Mouse (Mus musculus) Patski (cell line): ENCODE measurements at regions not wholly inside any gene's neighbourhood (a gene's known extent, or its start where the extent isn't known, plus 50 kb on each side); places are given as distances from the start of the nearest gene placed in this dataset.

Source experiments
- ATAC-seq: fragments of 100-300 bp; one replicate; pipeline ENCODE4 v1.8.0; 2021
- CTCF ChIA-PET: fragments of 350-600 bp; sonication (Branson Sonifier 250); formaldehyde crosslinking; loops from one replicate; lab custom pipeline; 2022; ENCODE audit warnings: inconsistent platforms; lab: Charles Lee
- POLR2A ChIA-PET: fragments of 350-600 bp; sonication (Branson Sonifier 250); formaldehyde crosslinking; loops from one replicate; lab custom pipeline; 2022; ENCODE audit warnings: antibody characterized with exemption, inconsistent platforms; lab: Charles Lee
- DNase-seq: peaks from one replicate; pipeline ENCODE4 v3.0.0-alpha.2; 2011; ENCODE audit warnings: low read depth, low spot score
- H3K27me3 ChIP-seq: fragments of 371-371 bp; one replicate; pipeline ENCODE4 v1.5.1; 2021
- CTCF ChIP-seq: fragments of 100-300 bp; IDR thresholded peaks from one replicate; pipeline ENCODE4 v1.5.1; 2021
- in situ Hi-C: fragments of 300-500 bp; cut with MboI; formaldehyde crosslinking; loops from 3 replicates; pipeline ENCODE4 v1.11.1; 2018; ENCODE audit warnings: low pct_unique_long_range_greater_than_20kb, mixed read lengths

DNA sequence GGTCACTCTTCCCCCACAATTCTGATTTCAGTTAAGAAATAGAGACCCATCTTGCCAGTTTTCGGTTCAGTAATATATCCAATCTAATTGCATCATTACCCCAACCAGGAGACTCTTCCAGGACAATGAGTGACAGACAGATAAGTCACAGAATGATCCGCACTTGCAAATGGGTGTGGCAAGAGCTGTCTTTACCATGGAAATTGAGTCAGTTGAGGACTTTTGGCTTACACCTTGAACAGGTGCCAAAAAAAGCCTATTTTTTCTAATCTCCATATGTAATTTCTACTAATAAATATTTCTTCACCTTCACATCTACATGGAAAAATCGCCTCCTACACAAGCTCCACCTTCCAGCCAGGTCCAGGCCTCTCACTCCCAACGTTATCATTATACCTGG lies 98.2 kb upstream of the Nrbf2 start:
- H3K27me3 ChIP-seq: no peaks in the 10 kb centered on the region
- CTCF ChIA-PET: interaction anchor here (2.1 kb wide), 1 partner anchor 8 kb away, joined by 6 read pairs; no protein-coding TSS in a partner anchor
- no peak for TF ChIP-seq CTCF
- ATAC-seq: no peak
- in situ Hi-C loops: no loop called here
- POLR2A ChIA-PET: no interaction called here
- no peak for DNase-seq

DNA sequence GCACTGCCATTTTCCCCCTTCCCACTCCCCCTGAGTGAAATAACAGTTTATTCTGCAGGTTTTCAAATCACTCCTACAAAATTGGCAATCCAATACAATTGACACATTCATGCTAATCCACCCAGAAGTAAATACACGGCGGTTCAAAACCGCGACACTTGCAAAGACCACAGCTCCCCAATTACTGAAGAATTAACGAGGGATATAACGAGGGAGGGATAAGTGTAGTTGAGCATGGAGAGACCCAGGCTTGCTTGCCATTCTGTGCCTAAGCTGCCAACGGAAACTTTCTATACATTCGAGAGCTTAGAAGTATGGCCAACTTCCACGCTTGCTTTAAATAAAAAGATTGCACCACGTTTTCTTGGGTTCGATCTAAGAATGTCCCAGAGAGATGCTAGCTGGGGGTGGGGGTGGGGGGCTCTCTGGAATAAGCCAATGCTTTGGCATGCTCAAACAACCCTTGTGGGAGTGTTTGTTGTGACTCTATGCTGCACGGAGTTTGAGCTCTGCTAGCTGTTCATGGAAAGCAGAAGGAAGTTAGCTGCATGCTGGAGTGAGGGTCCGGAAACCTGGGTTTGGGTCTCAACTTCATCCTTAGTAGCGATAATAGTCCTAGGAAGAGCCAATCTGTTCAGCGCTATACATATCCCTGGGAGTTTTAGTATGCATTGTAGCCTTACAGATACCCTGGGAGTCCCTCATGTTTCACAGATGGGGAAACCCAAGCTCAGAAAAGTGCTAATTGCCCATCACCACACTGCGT lies 98.9 kb upstream of the Nrbf2 start:
- TF ChIP-seq CTCF: no peak
- DNase-seq (no peak), ATAC-seq (no peak)
- CTCF ChIA-PET: interaction anchor here (2.1 kb wide), 1 partner anchor 9 kb away, joined by 6 read pairs; no protein-coding TSS in a partner anchor
- no peaks in the 10 kb centered on the region for H3K27me3 ChIP-seq
- in situ Hi-C loops: no loop called here
- POLR2A ChIA-PET: interaction anchor here (0.6 kb wide), 1 partner anchor 342 kb away, joined by 4 read pairs; no protein-coding TSS in a partner anchor

- POLR2A ChIA-PET: interaction anchor here (0.5 to 0.6 kb wide), 2 partner anchors 40 to 343 kb away, joined by 3 to 4 read pairs; no protein-coding TSS in a partner anchor
Observed at GRCm38 (mm10) chr10:67384568-67384958, 99.5 kb upstream of the Nrbf2 start.

DNA sequence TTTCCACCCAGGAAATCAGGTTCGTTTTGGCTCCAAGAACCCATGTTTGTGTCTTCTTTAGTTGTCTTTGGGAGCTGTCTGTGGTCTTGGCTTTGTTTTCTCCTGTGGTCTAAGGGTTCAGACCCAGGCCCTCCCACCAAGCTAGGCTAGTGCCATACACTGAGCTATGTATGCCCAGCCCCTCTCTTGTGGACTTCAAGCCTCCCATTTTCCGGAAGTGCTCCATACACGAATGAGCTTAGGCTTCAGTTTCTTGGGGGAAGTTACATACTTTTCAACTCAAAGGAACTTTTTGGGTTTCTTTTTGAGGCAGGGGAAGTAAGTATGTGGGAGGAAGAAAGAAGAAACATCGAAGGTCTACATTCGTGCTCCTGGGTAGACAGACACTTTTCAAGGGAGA lies 100.9 kb upstream of the Nrbf2 start:
- DNase-seq: no peak
- CTCF ChIA-PET: no interaction called here
- H3K27me3 ChIP-seq: no peaks in the 10 kb centered on the region
- POLR2A ChIA-PET: no interaction called here
- no peak for ATAC-seq
- no peak for TF ChIP-seq CTCF
- in situ Hi-C loops: no loop called here

More at GRCm38 (mm10) chr10:67384568-67384958, 99.5 kb upstream of the Nrbf2 start:
- no peak for TF ChIP-seq CTCF
- no peak for ATAC-seq
- in situ Hi-C loops: no loop called here
- peak; percentile 34 for DNase-seq
- CTCF ChIA-PET: interaction anchor here (2.1 kb wide), 1 partner anchor 9 kb away, joined by 6 read pairs; no protein-coding TSS in a partner anchor
- no peaks in the 10 kb centered on the region for H3K27me3 ChIP-seq

DNA sequence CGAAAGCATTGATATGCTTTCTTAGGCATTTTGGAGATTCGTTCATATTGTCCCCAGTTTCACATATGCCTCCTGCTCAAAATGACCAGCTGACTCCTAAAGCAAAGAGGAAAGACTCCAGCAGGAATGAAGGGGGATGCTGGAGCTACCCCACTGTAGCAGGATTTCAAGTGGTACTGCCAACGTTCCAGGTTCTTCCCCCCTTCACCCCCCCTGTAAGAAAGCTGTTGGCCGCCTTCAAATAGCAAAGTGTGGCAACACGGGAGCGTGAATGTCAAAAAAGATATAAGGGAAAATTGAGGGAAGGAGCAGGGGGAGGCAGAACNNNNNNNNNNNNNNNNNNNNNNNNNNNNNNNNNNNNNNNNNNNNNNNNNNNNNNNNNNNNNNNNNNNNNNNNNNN lies 103.7 kb upstream of the Nrbf2 start:
- POLR2A ChIA-PET: interaction anchor here (0.6 kb wide), 1 partner anchor 9 kb away, joined by 3 read pairs; no protein-coding TSS in a partner anchor
- no peak for TF ChIP-seq CTCF
- CTCF ChIA-PET: no interaction called here

GRCm38 (mm10) chr10:67400434-67400833 lies 115.3 kb upstream of the Nrbf2 start:
- in situ Hi-C loops: no loop called here
- DNase-seq: no peak
- ATAC-seq: no peak
- ChIA-PET CTCF (no interaction called here), POLR2A (no interaction called here)
- peaks cover 26% of the 10 kb centered on the region for H3K27me3 ChIP-seq
- no peak for TF ChIP-seq CTCF

More for the DNA sequence above, 103.7 kb upstream of the Nrbf2 start:
- ATAC-seq (no peak), DNase-seq (no peak)
- in situ Hi-C loops: no loop called here
- no peaks in the 10 kb centered on the region for H3K27me3 ChIP-seq

GRCm38 (mm10) chr10:67401409-67401808 lies 116.3 kb upstream of the Nrbf2 start:
- peaks cover 26% of the 10 kb centered on the region for H3K27me3 ChIP-seq
- ATAC-seq (no peak), DNase-seq (no peak)
- CTCF ChIA-PET: no interaction called here
- no peak for TF ChIP-seq CTCF
- POLR2A ChIA-PET: no interaction called here
- in situ Hi-C loops: no loop called here

GRCm38 (mm10) chr10:67417529-67417928 lies 117.7 kb upstream of the Egr2 start:
- ATAC-seq (no peak), DNase-seq (no peak)
- peaks cover 8% of the 10 kb centered on the region for H3K27me3 ChIP-seq
- TF ChIP-seq CTCF: no peak
- ChIA-PET CTCF (no interaction called here), POLR2A (no interaction called here)
- in situ Hi-C loops: no loop called here

DNA sequence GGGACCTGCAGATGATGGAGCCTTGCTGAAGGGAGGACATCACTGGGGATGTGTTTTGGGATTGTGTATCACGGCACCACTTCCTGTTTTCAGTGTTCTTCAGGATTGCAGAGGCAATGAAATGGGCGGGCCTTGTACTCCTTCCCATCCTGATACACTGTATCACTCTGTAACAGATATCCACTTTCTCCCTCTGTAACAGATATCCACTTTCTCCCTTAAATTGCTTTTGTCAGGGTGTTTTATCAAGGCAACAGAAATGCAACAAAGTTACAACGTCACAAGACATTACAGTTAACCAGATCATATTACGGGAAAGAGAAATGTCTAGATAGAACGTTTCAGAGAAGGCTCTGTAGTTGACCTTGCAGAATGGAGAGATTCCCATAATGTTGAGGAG lies 114.5 kb upstream of the Egr2 start:
- DNase-seq: no peak
- no peak for ATAC-seq
- in situ Hi-C loops: no loop called here
- peaks cover 8% of the 10 kb centered on the region for H3K27me3 ChIP-seq
- CTCF ChIA-PET: no interaction called here
- no peak for TF ChIP-seq CTCF
- POLR2A ChIA-PET: no interaction called here

GRCm38 (mm10) chr10:67425407-67425806 lies 109.9 kb upstream of the Egr2 start:
- no peak for DNase-seq

DNA sequence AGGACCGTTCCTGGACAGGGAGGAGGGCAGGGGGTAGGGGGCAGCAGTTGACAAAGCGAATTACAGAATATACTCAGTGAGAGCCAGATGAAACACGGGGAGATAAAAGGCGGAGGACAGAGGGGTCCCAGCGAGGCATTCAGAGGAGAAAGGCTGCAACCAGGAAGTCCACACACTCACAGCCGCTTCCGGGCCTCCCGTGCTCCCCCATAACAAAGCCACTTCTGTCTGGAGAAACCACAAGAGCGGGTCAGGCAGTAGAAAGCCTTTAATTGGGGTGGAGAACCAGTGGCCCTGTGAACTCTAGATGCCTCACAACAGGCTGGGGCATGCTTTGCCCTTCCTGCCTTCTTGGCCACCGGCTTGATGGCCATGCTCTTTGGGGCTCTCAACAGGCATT lies 108.1 kb upstream of the Egr2 start:
- no peak for TF ChIP-seq CTCF
- DNase-seq (no peak), ATAC-seq (no peak)
- in situ Hi-C loops: no loop called here
- CTCF ChIA-PET: no interaction called here
- no peaks in the 10 kb centered on the region for H3K27me3 ChIP-seq
- POLR2A ChIA-PET: no interaction called here

More at GRCm38 (mm10) chr10:67425407-67425806, 109.9 kb upstream of the Egr2 start:
- H3K27me3 ChIP-seq: peaks cover 8% of the 10 kb centered on the region
- in situ Hi-C loops: no loop called here
- ATAC-seq: no peak
- ChIA-PET CTCF (no interaction called here), POLR2A (no interaction called here)
- no peak for TF ChIP-seq CTCF
